Mouse (Mus musculus): ENCODE measurements around the gene Zpbp2.
A peak's percentile ranks its signal among the peaks of the same experiment; 100 is the strongest.

Zpbp2 gene

DNA sequence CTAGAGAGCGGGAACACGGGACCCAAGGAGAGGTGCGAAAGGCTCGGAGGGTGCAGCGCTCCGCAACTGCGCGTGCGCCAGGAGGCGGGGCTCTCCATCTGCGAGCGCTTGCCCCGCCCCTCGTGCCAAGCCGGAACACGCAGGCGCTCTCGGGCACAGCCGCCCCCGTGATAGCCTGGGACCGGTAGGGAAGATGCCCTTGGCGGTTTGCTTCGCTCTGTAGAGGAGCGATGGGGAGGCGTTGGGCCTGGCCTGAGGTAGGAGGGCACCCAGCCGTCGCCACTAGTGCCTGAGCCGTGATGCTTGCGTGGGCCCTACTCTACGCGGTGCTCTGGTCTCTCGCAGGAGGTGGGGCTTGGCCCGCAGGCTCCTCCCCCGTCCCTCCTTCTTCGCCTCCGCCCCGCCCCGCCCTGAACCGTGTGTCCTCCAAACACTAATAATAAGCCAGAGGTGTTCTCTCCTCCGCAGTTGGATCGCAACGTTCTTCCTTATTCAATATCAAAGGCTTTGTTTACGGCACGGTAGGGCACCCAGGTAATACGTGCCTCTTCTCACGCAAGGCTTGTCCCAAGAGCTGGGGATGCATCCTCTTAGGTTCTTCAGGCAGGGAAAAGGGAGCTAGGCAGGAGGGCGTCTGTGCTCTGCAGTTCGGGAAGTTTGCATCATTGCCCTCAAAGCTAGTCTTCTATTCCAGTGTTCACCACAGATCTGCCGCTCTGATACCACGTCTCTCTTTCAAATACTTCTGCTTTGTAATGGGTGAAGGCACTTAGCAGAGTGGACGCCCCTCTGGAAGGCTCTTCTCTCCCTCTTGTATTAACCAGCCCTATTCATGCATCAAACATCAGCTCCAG lies at the start of gene Zpbp2:
Zpbp2 (plus strand) TSS at position 123 of the 854 bp plus-strand sequence.
- DNase-seq (ENCODE audit: low read depth, low spot score) = peak; percentile 78

DNA sequence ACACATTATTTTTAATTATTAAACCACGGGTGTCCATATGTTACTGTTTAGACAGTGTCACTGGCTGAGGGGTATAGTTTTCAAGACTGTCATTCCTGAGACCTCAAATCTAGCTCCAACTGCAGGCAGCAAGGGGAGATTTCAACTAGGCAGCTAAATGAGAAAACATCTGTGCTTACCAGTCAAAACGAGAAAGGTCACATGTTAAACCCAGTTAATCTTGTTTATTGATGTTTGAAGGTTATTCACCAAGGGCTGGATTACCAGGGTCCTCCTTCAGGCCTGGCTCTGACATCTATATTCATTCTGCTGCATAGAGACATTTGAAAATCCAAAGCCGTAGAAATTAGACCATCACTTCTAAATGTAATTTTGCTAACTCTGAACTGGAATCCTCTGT lies 46.0 kb upstream of the Zpbp2 start:
- no peak for DNase-seq (ENCODE audit: low read depth, low spot score)

DNA sequence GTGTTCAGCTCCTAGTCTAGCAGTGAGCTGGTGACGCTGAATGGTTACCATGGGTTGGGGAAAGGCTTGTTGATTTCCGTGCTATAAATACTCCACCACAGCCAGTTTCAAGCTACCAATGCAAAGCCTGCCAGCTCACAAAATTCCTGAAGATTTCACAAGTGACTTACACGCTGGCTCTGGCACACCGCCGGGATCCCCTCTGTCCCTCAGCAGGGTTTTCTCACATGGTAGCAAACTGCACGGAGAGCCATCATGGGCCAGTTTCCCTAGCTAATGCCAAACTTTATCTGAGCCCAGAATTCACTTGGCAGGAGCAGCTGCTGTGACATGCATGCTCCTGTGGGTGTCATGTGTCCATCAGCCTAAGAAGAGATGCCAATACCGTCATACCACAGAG lies 41.5 kb upstream of the Zpbp2 start:
- peak; percentile 67 for DNase-seq (ENCODE audit: low read depth, low spot score)

GRCm38 (mm10) chr11:98510125-98510524 lies 40.8 kb upstream of the Zpbp2 start:
- no peak for DNase-seq (ENCODE audit: low read depth, low spot score)

DNA sequence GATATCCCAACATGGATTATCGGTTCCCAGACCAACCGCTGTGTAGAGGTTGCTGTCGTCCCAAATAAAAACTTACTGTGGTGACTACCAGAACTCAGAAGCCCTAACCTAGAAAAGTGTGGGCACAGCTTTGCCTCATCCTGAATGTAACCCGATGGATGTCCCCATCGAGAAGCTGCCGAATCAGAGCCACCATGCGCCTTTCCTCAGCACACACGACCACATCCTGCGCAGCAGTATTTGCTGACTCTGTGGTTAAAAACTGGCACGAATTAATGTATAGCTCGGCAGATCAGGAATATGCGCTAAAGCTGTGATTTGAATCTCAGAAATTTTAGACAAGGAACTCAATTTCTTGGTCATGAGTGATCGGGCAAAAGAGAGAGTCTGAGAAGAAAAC lies 38.0 kb upstream of the Zpbp2 start:
- no peak for DNase-seq (ENCODE audit: low read depth, low spot score)

DNA sequence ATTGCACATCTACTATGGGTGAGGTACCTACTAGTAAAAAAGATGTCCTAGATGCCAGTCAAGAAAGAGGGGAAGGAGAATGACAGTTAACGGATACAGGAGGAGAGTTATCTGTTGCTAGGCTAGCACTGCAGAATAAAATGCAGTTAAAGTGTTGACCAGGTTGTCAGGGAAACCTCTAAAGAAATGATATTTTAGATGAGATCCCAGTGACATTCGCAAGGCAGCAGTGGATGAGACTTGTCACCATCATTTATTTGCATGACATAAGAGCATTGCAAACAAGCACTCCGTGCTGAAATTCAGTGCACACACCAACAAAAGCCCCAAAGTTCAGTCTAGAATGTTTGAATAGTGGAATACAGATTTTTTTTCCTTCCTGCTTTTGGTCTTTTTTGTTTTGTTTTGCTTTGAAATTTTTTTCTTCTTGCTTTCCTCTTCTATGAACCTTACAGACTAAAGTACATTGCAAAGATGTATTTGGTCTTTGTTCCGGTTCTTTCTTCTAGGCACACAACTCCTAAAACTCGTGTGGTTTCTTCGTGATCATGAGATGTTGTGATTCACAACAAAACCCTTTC lies 37.5 kb upstream of the Zpbp2 start:
- no peak for DNase-seq (ENCODE audit: low read depth, low spot score)

DNA sequence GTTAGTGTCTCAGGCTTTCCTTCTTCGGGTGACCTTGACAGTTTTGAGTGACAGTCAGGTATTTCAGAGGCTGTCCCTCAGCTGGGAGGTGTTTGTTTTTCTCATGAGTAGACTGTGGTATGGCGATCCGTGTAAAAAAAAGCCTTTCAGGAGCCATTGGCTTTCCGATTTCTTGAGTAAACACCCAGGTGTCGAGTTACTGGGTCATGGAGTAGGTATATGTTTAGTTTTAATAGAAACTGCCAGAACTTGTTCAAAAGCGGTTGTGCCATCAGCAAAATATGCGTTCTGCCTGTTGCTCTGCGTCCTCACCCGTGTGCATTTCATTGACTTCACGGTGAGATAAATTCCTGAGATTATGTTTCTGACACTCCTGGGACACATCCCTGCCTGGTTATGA lies 30.4 kb upstream of the Zpbp2 start:
- DNase-seq (ENCODE audit: low read depth, low spot score) = no peak

DNA sequence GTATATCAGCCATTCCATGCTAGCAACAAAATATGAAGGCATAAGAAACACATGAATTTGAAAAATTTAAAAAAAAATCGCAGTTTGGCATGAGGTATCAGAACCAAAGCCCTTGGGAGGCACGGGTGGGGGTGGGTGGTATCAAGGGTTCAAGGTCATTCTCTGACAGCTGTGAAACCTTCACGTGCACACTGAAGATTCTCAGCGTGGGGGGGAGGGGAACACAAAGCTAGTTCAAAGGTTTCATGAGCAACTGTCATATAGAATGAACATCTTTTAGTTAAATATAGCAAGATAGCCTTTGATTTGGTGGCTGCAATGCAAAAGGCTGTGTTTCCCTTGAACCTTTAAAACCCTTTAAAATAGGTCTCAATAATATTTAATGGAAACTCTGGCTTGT lies 25.8 kb upstream of the Zpbp2 start:
- DNase-seq (ENCODE audit: low read depth, low spot score) = no peak

GRCm38 (mm10) chr11:98526824-98527461 lies 24.0 kb upstream of the Zpbp2 start:
- no peak for DNase-seq (ENCODE audit: low read depth, low spot score)

DNA sequence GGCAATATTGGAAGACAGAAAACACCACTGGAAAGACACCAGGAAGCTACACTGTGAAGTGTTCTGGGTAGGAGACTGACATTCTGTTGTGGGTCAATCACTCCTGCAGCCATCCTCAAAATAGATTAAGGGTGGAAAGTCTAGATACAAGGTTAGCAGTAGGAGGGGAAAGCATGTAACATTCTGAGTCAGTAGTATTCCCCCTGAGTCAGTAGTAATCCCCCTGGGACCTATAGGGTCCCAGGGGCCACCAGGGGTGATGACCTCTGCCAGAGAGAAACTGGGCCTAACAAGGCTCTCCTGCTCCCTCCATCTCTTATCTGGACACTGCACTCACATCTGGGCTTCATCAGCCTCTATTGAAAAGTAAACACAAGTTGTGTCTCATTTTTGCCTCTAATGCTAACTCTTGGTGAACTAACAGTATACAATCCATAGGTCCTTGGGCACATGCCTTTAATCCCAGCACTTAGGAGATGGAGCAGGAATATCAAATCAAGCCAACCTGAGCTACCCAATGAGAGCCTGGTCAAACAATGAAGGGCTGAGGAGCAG lies 13.3 kb upstream of the Zpbp2 start:
- DNase-seq (ENCODE audit: low read depth, low spot score) = no peak

GRCm38 (mm10) chr11:98540319-98540718 lies 10.6 kb upstream of the Zpbp2 start:
- DNase-seq (ENCODE audit: low read depth, low spot score) = no peak

- DNase-seq (ENCODE audit: low read depth, low spot score) = no peak
These were observed 8.3 kb upstream of the Zpbp2 start for GRCm38 (mm10) chr11:98542553-98542952.

DNA sequence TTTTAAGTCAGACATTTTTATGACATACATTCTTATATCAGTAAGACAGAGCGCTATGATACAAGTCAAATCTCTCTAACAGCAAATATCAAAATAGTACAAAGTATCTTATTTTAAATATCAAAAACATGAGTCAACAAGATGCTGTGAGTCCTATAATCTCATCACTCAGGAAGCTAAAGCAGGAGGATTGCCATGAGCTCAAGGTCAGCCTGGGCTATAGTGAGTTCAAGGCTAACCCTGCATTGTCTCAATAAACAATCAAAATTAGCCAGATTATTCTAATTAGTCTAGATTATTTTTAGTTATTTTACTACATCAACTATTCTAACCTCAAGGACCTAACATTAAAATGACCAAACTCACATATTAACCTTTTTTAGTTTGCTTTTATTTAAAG lies 7.5 kb upstream of the Zpbp2 start:
- no peak for DNase-seq (ENCODE audit: low read depth, low spot score)

DNA sequence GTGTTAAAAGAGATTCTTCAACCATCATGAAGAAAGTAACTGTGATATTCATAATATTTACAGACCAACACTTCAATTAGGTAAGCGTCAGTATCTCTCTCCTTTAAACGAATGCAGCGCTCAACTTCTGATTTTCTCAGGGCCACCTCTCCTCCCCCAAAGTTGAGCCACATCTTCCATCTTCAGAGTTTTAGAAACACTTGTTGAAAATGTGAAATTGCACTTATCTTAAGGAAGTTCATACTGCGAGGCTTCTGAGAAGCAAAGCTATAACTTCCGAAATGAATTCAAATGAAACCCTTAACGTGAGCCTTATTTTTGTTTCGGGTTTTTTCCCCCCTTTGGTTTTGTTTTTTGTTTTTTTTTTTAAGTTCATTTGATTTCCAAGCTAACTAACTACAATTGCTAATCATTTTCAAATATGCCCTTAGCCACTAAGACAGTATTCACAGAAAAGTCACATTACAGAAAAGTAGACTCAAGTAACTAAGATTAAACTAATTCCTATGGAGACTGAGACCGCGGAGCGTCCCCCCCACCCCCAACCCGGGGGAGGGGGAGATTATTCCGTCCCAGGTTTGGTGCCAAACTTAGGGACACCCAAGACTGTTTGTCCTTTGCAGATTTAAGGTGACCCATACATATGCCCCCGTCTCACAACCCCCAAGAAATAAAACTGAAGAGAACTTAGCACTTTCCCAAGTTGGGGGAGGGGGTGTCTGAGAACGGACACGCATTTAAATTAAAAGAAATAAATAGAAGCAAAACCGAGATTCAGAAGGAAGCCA lies 5.8 kb upstream of the Zpbp2 start:
- DNase-seq (ENCODE audit: low read depth, low spot score) = no peak

GRCm38 (mm10) chr11:98545711-98546231 lies 5.1 kb upstream of the Zpbp2 start, which contains the start of gene Ikzf3:
Gene Ikzf3, minus strand, starts transcription at chr11:98546031.
- DNase-seq (ENCODE audit: low read depth, low spot score) = peak; percentile 7

DNA sequence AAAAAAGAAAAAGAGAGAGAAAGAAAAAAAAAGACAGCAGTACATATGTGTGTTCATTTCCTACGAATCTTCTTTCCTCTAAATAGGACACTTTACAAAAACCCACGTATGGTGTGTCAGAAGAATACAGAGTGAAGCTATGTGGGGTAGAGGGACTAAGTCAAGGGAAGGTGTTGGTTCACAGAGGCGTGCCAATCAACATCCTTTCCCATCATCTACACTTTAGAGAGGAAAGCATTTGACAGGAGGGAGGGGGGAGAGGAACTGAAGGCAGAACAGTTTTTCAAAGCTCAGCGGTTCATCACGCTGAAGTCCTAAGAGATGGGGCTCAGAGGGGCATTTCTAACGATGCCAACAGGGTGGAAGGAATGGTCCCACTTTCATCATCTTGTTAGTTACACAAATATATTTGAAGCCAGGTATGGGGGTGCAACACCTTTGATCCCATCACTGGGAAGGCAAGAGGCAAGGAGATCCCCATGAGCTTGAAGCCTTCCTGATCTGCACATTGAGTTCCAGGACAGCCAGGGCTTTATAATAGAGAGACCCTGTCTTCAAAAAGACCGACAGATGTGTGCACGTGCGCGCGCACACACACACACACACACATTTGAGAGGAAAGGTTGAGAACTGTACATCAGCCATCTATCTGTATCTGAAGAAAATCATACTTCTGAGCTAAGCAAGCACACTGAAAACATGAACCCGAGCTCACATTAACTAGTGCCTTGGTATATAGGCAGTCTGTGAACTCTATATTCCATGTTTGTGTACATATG lies 4.2 kb upstream of the Zpbp2 start:
- DNase-seq (ENCODE audit: low read depth, low spot score) = peak; percentile 1

GRCm38 (mm10) chr11:98547308-98547693 lies 3.6 kb upstream of the Zpbp2 start:
- DNase-seq (ENCODE audit: low read depth, low spot score) = no peak

- no peak for DNase-seq (ENCODE audit: low read depth, low spot score)
These were observed 1.5 kb upstream of the Zpbp2 start for GRCm38 (mm10) chr11:98549363-98549762.

- DNase-seq (ENCODE audit: low read depth, low spot score) = peak; percentile 10
These were observed 454 bp upstream of the Zpbp2 start for GRCm38 (mm10) chr11:98550311-98550974.

- DNase-seq (ENCODE audit: low read depth, low spot score) = no peak
These were observed 3.1 kb downstream of the Zpbp2 start for GRCm38 (mm10) chr11:98553966-98554365.

Measured in skeletal muscle tissue, adult 2 months (tissue).